Mouse (Mus musculus): ENCODE results near the gene Hmces. TPM values are rescaled to one million over a fixed set of nuclear protein-coding genes. Genes with fewer than 3 reads are reported as not detected.
"Not testable (repeated sequence)": the region's sequence is repeated elsewhere in the genome, so short reads cannot be mapped to it uniquely, and the experiment has no call there.

The Hmces gene
- total RNA-seq, 2 experiments from 2014 or later, result 27.8 to 28.9 TPM

GRCm38 (mm10) chr6:87911559-87911958 lies 2.2 kb upstream of the Hmces start:
- DNase-seq (ENCODE audit: low spot score in 2 of 2), result no peak

- peak; percentile 38 to 39 for DNase-seq (ENCODE audit: low spot score in 2 of 2)
Measured at GRCm38 (mm10) chr6:87914326-87915102, 779 bp downstream of the Hmces start.

GRCm38 (mm10) chr6:87915939-87916338 lies 2.2 kb downstream of the Hmces start:
- no peak for DNase-seq (ENCODE audit: low spot score in 2 of 2)

GRCm38 (mm10) chr6:87921201-87921600 lies 7.5 kb downstream of the Hmces start:
- no peak for DNase-seq (ENCODE audit: low spot score in 2 of 2)

GRCm38 (mm10) chr6:87923624-87924023 lies 9.9 kb downstream of the Hmces start:
- no peak for DNase-seq (ENCODE audit: low spot score in 2 of 2)

- no peak for DNase-seq (ENCODE audit: low spot score in 2 of 2)
Measured at GRCm38 (mm10) chr6:87935037-87935436, 21.3 kb downstream of the Hmces start.

GRCm38 (mm10) chr6:87937178-87937788 lies 23.5 kb downstream of the Hmces start:
- no peak for DNase-seq (ENCODE audit: low spot score in 2 of 2)

- no peak for DNase-seq (ENCODE audit: low spot score in 2 of 2)
Measured at GRCm38 (mm10) chr6:87938941-87939340, 25.2 kb downstream of the Hmces start.

- no peak for DNase-seq (ENCODE audit: low spot score in 2 of 2)
Measured at GRCm38 (mm10) chr6:87942179-87942578, 28.4 kb downstream of the Hmces start.

- DNase-seq (ENCODE audit: low spot score in 2 of 2), result not testable (repeated sequence)
Measured at GRCm38 (mm10) chr6:87962457-87962856, 48.7 kb downstream of the Hmces start.

- no peak for DNase-seq (ENCODE audit: low spot score in 2 of 2)
Measured at GRCm38 (mm10) chr6:87970041-87970440, 56.3 kb downstream of the Hmces start.

- no peak for DNase-seq (ENCODE audit: low spot score in 2 of 2)
Measured at GRCm38 (mm10) chr6:87979728-87980127, 66.0 kb downstream of the Hmces start.

- DNase-seq (ENCODE audit: low spot score in 2 of 2), result peak; percentile 80 to 88
Measured at GRCm38 (mm10) chr6:87980374-87981029, 66.8 kb downstream of the Hmces start.

GRCm38 (mm10) chr6:87981030-87981485 lies 67.3 kb downstream of the Hmces start:
- DNase-seq (ENCODE audit: low spot score in 2 of 2), result peak in 1 of 2 experiments; percentile 49

GRCm38 (mm10) chr6:87981547-87982256 lies 68.0 kb downstream of the Hmces start, which contains the start of gene H1fx:
Gene H1fx (minus strand): TSS chr6:87981637.
- DNase-seq (ENCODE audit: low spot score in 2 of 2), result peak; percentile 77 to 80

GRCm38 (mm10) chr6:87982506-87982905 lies 68.8 kb downstream of the Hmces start:
- no peak for DNase-seq (ENCODE audit: low spot score in 2 of 2)

Small RNA genes within 50 kb of the gene (microRNA-seq; reads per million reads assigned to microRNA genes)
- gene Gm47286, result 0.75 to 2.5 reads per million in 2 experiments

Other genes with a start within 250 kb of the Hmces start
- 1 to 10 TPM; 9.2 to 9.8 TPM for gene Aplf, start 241.7 kb upstream of the Hmces start, total RNA-seq (2021)
- gene Efcc1, start 183.1 kb upstream of the Hmces start, total RNA-seq (2021), result 1 to 10 TPM; 4.9 to 5.6 TPM
- gene Gp9, start 135.9 kb upstream of the Hmces start, total RNA-seq (2021), result under 1 TPM; 0.80 to 0.86 TPM
- 10 to 100 TPM; 12.9 to 23.7 TPM for gene Rab43, start 101.8 kb upstream of the Hmces start, total RNA-seq (2021)
- gene Gm45140, start 78.1 kb upstream of the Hmces start, total RNA-seq (2021), result 1 to 10 TPM in 1 of 2 experiments, under 1 TPM in 1; 0.53 to 2.2 TPM
- 10 to 100 TPM; 28.0 to 34.2 TPM for gene Isy1, start 75.1 kb upstream of the Hmces start, total RNA-seq (2021)
- gene Cnbp, start 62.8 kb upstream of the Hmces start, total RNA-seq (2021), result 100 to 1,000 TPM; 276 to 291 TPM
- gene Copg1, start 26.1 kb upstream of the Hmces start, total RNA-seq (2021), result 100 to 1,000 TPM; 233 to 239 TPM
- gene H1fx, start 67.7 kb downstream of the Hmces start, total RNA-seq (2021), result 10 to 100 TPM; 55.5 to 61.6 TPM
- 100 to 1,000 TPM; 341 to 343 TPM for gene Rab7, start 131.3 kb downstream of the Hmces start, total RNA-seq (2021)
- 100 to 1,000 TPM; 174 to 187 TPM for gene Rpn1, start 170.5 kb downstream of the Hmces start, total RNA-seq (2021)

Data from left cerebral cortex, adult 18-20 months (tissue).